Mouse (Mus musculus) E14TG2a.4 (cell line): ENCODE measurements around the gene Rab3a.

Experiments
- CTCF ChIP-seq: conservative IDR thresholded peaks from 2 replicates; pipeline ENCODE4 v1.5.1; 2014; ENCODE audit warnings: low read length
- POU5F1 ChIP-seq: IDR thresholded peaks from 2 replicates; pipeline ENCODE4 v1.6.1; 2014; ENCODE audit warnings: low read length, borderline replicate concordance

DNA sequence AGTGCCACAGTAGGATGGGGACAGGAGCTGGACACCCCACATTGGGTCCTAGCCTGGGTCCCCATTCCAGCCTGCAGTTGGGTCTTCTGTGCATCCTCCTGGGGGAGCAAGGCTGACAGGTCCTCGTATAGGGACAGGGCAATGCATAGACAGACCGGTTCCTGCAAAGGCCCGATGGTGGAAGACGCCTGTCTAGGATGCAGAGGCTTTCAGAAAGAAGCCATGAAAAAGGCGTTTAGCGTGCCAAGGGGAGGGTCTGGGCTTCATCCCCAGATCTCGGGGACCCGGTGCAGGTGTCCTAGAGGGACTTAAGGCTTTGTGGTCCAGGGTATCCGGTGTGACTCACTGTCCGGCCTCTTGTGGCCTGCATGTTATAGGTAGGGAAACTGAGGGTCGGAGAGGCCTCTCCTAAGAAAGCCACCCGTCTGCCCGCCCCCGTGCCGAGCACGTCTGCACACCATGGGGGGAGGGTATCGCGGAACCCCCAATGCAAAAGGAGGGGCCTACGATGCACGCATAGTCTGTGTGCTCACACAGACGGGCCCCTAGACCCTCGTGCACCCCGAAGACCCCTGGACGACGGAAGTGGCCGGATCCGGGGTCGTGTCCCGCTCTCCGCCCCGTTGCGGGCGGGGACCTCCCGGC lies 21.5 kb downstream of the Rab3a start:
- TF ChIP-seq CTCF (no peak), POU5F1 (no peak)
